ENCODE assay signal across 10 mouse cellular contexts in the genomic region with DNA sequence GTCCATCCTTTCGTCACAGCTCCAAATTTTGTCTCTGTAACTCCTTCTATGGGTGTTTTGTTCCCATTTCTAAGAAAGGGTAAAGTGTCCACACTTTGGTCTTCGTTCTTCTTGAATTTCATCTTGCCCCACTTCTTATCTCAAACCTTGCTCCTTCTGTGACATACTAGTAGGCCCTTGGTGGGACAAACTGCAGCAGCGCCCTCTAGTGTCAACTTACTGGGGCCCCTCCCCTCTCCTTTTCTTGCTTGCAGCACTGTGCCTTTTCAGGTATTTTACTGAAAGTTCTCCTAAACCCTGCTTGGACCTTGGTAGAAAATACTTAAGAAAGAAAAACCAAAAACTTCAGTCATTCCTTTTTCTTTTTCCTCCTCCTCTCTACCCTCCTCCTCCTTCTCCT.
DNase-seq lines count a peak whose midpoint lies in the region; ATAC-seq and TF ChIP-seq lines count a peak whose summit lies in the region.
"Had no signal": no experiment of that assay in that cellular context is flagged by ENCODE, and none has a peak within 500 bp of the region (broad histone marks: within the 10 kb centered on the region; RNA-seq: fewer than 3 reads in every experiment).

No protein-coding gene starts in this region.

- H3K4me2 ChIP-seq in midbrain, embryonic 14.5 days (ENCODE audit: low read length): no peak overlapping the region
- no peak overlapping the region for H3K4me2 ChIP-seq in liver, postnatal 0 days (ENCODE audit: low read depth, low read length)
- H3K4me2 ChIP-seq in neural tube, embryonic 15.5 days: no peak overlapping the region
- H3K4me2 ChIP-seq: liver, embryonic 15.5 days had no signal

- H3K4me1 ChIP-seq in midbrain, embryonic 10.5 days: peaks cover 6% of the 10 kb centered on the region
- H3K4me1 ChIP-seq in midbrain, embryonic 14.5 days (ENCODE audit: control insufficient read depth, insufficient read depth, low read length): 0 out of 2 replicates have a peak, but pooled peaks cover 2% of the 10 kb centered on the region
- H3K4me1 ChIP-seq in liver, postnatal 0 days (ENCODE audit: insufficient read depth): no peaks in the 10 kb centered on the region
- H3K4me1 ChIP-seq in neural tube, embryonic 15.5 days: peaks cover 4% of the 10 kb centered on the region; the same call in 1 of the 2 replicates
- H3K4me1 ChIP-seq: liver, embryonic 15.5 days had no signal

- no peaks in the 10 kb centered on the region for H3K36me3 ChIP-seq in midbrain, embryonic 10.5 days
- H3K36me3 ChIP-seq in midbrain, embryonic 14.5 days (ENCODE audit: control insufficient read depth, insufficient read depth, low read length): no peaks in the 10 kb centered on the region
- no peaks in the 10 kb centered on the region for H3K36me3 ChIP-seq in liver, postnatal 0 days (replicated peaks; ENCODE audit: insufficient read depth, low read length)
- H3K36me3 ChIP-seq in neural tube, embryonic 15.5 days: 0 out of 2 replicates have a peak, but pooled peaks cover under 1% of the 10 kb centered on the region
- H3K36me3 ChIP-seq: liver, embryonic 15.5 days had no signal

- DNase-seq in cerebellum, postnatal 14 days: peak; percentile 36 to 56
- no peak for DNase-seq in cerebellum, adult 11-12 months
- peak; percentile 26 for DNase-seq in midbrain, embryonic 10.5 days (ENCODE audit: low spot score)
- DNase-seq in midbrain, embryonic 14.5 days: no peak
- DNase-seq in c-Kit-positive CD71-positive TER-119-positive erythroid progenitor cells, embryonic 14.5 days (ENCODE audit: low spot score): peak; percentile 29
- peak; percentile 64 for DNase-seq in liver, postnatal 0 days

- no peaks in the 10 kb centered on the region for H3K9me3 ChIP-seq in midbrain, embryonic 10.5 days (replicated peaks)
- H3K9me3 ChIP-seq in midbrain, embryonic 14.5 days (ENCODE audit: control insufficient read depth, low read length): no peaks in the 10 kb centered on the region
- H3K9me3 ChIP-seq in liver, postnatal 0 days (ENCODE audit: low read length): no peaks in the 10 kb centered on the region
- H3K9me3 ChIP-seq in neural tube, embryonic 15.5 days (replicated peaks): no peaks in the 10 kb centered on the region
- H3K9me3 ChIP-seq: liver, embryonic 15.5 days had no signal

- TF ChIP-seq CTCF in liver, postnatal 0 days (IDR thresholded peaks at IDR 0.05; ENCODE audit: low read depth): peak; percentile 61

- TF ChIP-seq EP300 in liver, postnatal 0 days (IDR thresholded peaks at IDR 0.05; ENCODE audit: low read depth): no peak

- no peak overlapping the region for H3K9ac ChIP-seq in midbrain, embryonic 14.5 days (replicated peaks; ENCODE audit: low read length)
- H3K9ac ChIP-seq in liver, postnatal 0 days (replicated peaks): no peak overlapping the region
- no peak overlapping the region for H3K9ac ChIP-seq in neural tube, embryonic 15.5 days (replicated peaks)
- H3K9ac ChIP-seq: liver, embryonic 15.5 days had no signal

- ATAC-seq in midbrain, embryonic 14.5 days (ENCODE audit: low FRiP score, low TSS enrichment): no peak
- ATAC-seq in liver, postnatal 0 days: no peak
- ATAC-seq in CD4-positive, CD25-positive, alpha-beta regulatory T cell, adult 4 months: no peak
- ATAC-seq in neural tube, embryonic 15.5 days (ENCODE audit: low FRiP score): no peak

- H3K27me3 ChIP-seq in midbrain, embryonic 10.5 days (ENCODE audit: low read depth, poor library complexity, severe bottlenecking): no peaks in the 10 kb centered on the region
- H3K27me3 ChIP-seq in midbrain, embryonic 14.5 days (ENCODE audit: control insufficient read depth, insufficient read depth, low read length): no peaks in the 10 kb centered on the region
- no peaks in the 10 kb centered on the region for H3K27me3 ChIP-seq in liver, postnatal 0 days (ENCODE audit: insufficient read depth, low read length)
- no peaks in the 10 kb centered on the region for H3K27me3 ChIP-seq in neural tube, embryonic 15.5 days (replicated peaks)
- H3K27me3 ChIP-seq: CH12.LX; liver, embryonic 15.5 days had no signal

- H3K4me3 ChIP-seq in midbrain, embryonic 10.5 days: no peak overlapping the region
- no peak overlapping the region for H3K4me3 ChIP-seq in midbrain, embryonic 14.5 days (replicated peaks; ENCODE audit: low read depth, low read length)
- H3K4me3 ChIP-seq in liver, postnatal 0 days (ENCODE audit: low read depth, low read length): no peak overlapping the region
- H3K4me3 ChIP-seq in neural tube, embryonic 15.5 days (replicated peaks): no peak overlapping the region
- H3K4me3 ChIP-seq: liver, embryonic 15.5 days had no signal

- 65% methylated on average over 3 of the region's 3 CpGs for WGBS in midbrain, embryonic 10.5 days
- WGBS in midbrain, embryonic 14.5 days: 58% methylated on average over 2 of the region's 3 CpGs
- WGBS in liver, postnatal 0 days (ENCODE audit: insufficient replicate concordance): 40% methylated on average over 2 of the region's 3 CpGs
- WGBS in neural tube, embryonic 15.5 days: 68% methylated on average over 3 of the region's 3 CpGs

- no peak overlapping the region for H3K27ac ChIP-seq in midbrain, embryonic 10.5 days (replicated peaks)
- no peak overlapping the region for H3K27ac ChIP-seq in midbrain, embryonic 14.5 days (replicated peaks; ENCODE audit: low read depth, low read length)
- H3K27ac ChIP-seq in liver, postnatal 0 days (ENCODE audit: low read depth): no peak overlapping the region
- no peak overlapping the region for H3K27ac ChIP-seq in neural tube, embryonic 15.5 days (replicated peaks)
- H3K27ac ChIP-seq: liver, embryonic 15.5 days had no signal

Comparison
In these comparisons a context has a peak if more than half of its experiments do, and no peak if none do; other contexts are left out.
1. DNase-seq: peak in cerebellum, postnatal 14 days (2 of 2), midbrain, embryonic 10.5 days (single experiment), c-Kit-positive CD71-positive TER-119-positive erythroid progenitor cells, embryonic 14.5 days (single experiment) and liver, postnatal 0 days (single experiment); none in cerebellum, adult 11-12 months (single experiment) and midbrain, embryonic 14.5 days (single experiment).